Mouse (Mus musculus): Measurements from ENCODE around the gene Arhgef40. TPM values are rescaled to one million over a fixed set of nuclear protein-coding genes. Genes with fewer than 3 reads are reported as not detected.

The Arhgef40 gene
- polyA plus RNA-seq, 1 experiment from 2014 or later: 69.0 TPM

DNA sequence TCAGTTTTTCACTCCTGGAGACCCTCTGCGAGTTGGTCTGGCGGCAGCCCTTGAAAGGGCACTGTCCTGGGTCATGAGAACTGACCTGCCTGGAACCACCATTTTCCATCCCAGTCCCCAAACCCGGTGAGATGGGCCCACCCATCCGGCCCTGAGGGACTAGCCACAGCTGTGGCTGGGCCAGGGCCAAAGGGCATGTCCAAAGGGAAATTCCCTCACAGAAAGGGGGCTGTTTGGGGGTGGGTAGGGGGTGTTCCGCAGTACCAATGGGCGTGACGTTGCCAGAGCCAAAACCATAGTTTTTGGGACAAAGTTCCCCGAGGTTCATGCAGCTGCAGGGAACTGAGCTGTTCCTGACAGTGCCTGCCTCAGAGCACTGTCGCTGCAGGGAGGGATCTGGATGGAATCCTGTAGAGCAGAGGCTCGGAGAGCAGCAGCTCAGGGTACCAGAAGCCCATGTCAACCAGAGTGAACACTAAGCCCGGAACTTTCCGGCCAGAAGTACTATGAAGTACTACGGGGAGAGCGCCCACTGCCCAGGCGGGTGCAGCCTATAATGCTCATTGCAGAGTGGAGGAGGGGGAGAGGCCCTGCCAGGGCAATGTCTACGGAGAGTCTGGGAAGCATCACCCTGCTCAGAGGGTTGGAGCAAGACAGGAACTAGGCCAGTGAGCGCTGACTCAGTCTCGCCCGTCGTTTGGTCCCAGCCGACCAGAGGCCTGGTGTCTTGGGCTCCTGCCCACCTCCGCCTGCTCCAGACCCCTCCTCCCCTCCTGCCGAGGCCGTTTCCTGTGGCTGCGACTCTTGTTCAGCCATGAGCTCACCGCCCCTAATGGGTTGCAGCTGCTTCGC, 1.0 kb downstream of the Arhgef40 start:
- Histone ChIP-seq H3K9ac (peak overlapping the region; percentile 83), H3K36me3 (peaks cover 32% of the 10 kb centered on the region), H3K27ac (replicated peaks) (peak overlapping the region; percentile 90), H3K27me3 (no peaks in the 10 kb centered on the region), H3K4me1 (replicated peaks) (peaks cover 46% of the 10 kb centered on the region), H3K4me2 (peak overlapping the region; percentile 82), H3K4me3 (peak overlapping the region; percentile 74), H3K9me3 (no peaks in the 10 kb centered on the region)
- peak; percentile 51 for ATAC-seq (ENCODE audit: low read depth)
- 0% methylated on average over 26 of the region's 27 CpGs for WGBS

DNA sequence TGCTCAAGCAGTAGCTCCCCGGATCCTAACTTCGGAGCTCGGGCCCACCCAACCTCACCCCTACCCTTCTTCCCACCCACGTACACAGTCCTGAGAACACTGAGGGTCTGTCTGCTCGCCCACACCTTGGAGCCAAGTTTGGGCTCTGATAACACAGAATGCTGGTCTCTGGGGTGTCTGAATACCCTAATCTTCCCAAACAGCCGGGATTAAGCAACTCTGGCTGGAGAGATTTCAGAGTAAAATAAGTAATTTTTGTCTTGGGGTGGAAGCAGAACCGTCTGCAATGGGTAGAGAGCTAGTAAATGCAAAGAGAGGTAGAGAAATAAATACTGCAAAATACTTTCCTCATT, 1.6 kb downstream of the Arhgef40 start:
- 5% methylated on average over 7 of the region's 7 CpGs for WGBS
- H3K9ac ChIP-seq: peak overlapping the region; percentile 83
- H3K27me3 ChIP-seq: no peaks in the 10 kb centered on the region
- H3K4me2 ChIP-seq: peak overlapping the region; percentile 82
- peaks cover 38% of the 10 kb centered on the region for H3K36me3 ChIP-seq
- peak overlapping the region; percentile 74 for H3K4me3 ChIP-seq
- peaks cover 46% of the 10 kb centered on the region for H3K4me1 ChIP-seq (replicated peaks)
- no peaks in the 10 kb centered on the region for H3K9me3 ChIP-seq
- H3K27ac ChIP-seq (replicated peaks): peak overlapping the region; percentile 90
- ATAC-seq (ENCODE audit: low read depth): no peak

DNA sequence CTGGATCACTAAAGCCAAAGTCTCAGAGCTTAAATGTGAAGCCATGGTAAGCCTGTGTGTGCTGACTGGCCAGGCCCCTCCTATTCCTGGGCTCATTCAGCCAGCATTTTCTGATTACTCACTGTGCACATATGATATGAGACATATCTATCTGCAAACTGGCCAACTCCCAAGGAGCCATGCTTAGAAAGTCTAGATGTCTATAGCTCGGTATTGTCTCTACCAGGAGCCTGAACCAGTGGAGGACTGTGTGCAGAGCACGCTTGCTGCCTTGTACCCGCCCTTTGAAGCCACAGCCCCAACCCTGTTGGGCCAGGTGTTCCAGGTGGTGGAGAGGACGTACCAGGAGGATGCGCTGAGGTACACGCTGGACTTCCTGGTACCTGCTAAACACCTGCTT, 2.7 kb downstream of the Arhgef40 start:
- peaks cover 49% of the 10 kb centered on the region for H3K36me3 ChIP-seq
- no peak for ATAC-seq (ENCODE audit: low read depth)
- H3K4me1 ChIP-seq (replicated peaks): peaks cover 46% of the 10 kb centered on the region
- 97% methylated on average over 6 of the region's 6 CpGs for WGBS
- H3K9ac ChIP-seq: no peak overlapping the region
- no peaks in the 10 kb centered on the region for H3K27me3 ChIP-seq
- peak overlapping the region; percentile 82; the same call in 1 of the 2 replicates for H3K4me2 ChIP-seq
- no peaks in the 10 kb centered on the region for H3K9me3 ChIP-seq
- no peak overlapping the region for H3K4me3 ChIP-seq
- H3K27ac ChIP-seq (replicated peaks): no peak overlapping the region

DNA sequence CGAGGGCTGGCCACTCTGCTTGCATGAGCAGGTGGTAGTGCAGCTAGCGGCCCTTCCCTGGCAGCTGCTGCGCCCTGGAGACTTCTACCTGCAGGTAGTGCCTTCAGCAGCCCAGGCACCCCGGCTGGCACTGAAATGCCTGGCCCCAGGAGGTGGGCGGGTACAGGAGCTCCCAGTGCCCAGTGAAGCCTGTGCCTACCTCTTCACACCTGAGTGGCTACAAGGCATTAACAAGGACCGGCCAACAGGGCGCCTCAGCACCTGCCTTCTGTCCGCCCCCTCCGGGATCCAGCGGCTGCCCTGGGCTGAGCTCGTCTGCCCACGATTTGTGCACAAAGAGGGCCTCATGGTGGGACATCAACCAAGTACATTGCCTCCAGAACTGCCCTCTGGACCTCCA, 4.2 kb downstream of the Arhgef40 start:
- no peaks in the 10 kb centered on the region for H3K9me3 ChIP-seq
- no peak overlapping the region for H3K4me2 ChIP-seq
- 81% methylated on average over 12 of the region's 12 CpGs for WGBS
- H3K27ac ChIP-seq (replicated peaks): no peak overlapping the region
- H3K4me1 ChIP-seq (replicated peaks): peaks cover 41% of the 10 kb centered on the region
- peak overlapping the region; percentile 31 for H3K9ac ChIP-seq
- H3K27me3 ChIP-seq: no peaks in the 10 kb centered on the region
- no peak for ATAC-seq (ENCODE audit: low read depth)
- H3K36me3 ChIP-seq: peaks cover 62% of the 10 kb centered on the region
- H3K4me3 ChIP-seq: no peak overlapping the region

DNA sequence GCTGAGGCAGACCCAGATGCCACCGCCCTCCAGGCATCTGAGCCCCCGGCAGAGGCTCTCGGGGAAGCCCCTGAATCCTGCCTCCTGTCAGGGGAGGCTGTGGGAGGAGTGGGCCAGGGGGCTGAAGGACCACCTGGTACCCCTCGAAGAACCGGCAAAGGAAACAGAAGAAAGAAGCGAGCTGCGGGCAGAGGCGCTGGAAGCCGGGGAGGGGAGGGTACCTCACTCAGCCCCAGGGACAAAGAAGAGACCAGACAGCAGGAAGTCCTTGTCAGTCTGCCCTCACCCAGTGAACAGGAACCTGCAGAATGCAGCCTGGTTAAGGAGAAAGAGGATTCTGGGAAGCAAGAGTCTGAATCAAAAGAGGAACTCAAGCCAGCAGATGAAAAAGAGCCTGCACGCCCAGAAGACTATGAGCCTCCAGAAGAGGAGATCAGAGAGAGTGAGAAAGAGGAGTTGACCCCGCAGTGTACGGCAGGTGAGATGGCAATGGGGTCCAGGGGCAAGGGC, 5.0 kb downstream of the Arhgef40 start:
- WGBS: 74% methylated on average over 12 of the region's 12 CpGs
- Histone ChIP-seq H3K27ac (replicated peaks) (no peak overlapping the region), H3K9ac (peak overlapping the region; percentile 31), H3K4me2 (no peak overlapping the region), H3K4me1 (replicated peaks) (peaks cover 34% of the 10 kb centered on the region), H3K9me3 (no peaks in the 10 kb centered on the region), H3K36me3 (peaks cover 70% of the 10 kb centered on the region), H3K4me3 (no peak overlapping the region), H3K27me3 (no peaks in the 10 kb centered on the region)
- ATAC-seq (ENCODE audit: low read depth): no peak

DNA sequence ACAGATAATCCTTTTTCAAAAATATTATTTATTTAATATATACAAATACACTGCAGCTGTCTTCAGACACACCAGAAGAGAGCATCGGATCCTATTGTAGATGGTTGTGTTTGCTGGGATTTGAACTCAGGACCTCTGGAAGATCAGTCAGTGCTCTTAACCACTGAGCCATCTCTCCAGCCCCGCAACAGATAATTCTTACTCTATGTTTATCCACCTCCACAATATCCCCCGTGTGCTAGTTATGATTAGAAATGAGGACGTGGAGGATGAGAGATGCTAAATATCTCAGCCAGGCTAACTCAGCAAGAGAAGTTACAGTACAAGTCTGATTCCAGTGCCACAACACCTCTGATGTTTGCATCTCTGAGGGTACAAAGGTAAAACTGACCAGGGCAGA, 9.9 kb downstream of the Arhgef40 start:
- no peak overlapping the region for H3K9ac ChIP-seq
- 91% methylated on average over 4 of the region's 4 CpGs for WGBS
- H3K27me3 ChIP-seq: no peaks in the 10 kb centered on the region
- no peak overlapping the region for H3K27ac ChIP-seq (replicated peaks)
- H3K9me3 ChIP-seq: no peaks in the 10 kb centered on the region
- H3K36me3 ChIP-seq: peaks cover 96% of the 10 kb centered on the region
- H3K4me1 ChIP-seq (replicated peaks): peaks cover under 1% of the 10 kb centered on the region; the same call in 1 of the 2 replicates
- H3K4me3 ChIP-seq: no peak overlapping the region
- no peak for ATAC-seq (ENCODE audit: low read depth)
- no peak overlapping the region for H3K4me2 ChIP-seq

DNA sequence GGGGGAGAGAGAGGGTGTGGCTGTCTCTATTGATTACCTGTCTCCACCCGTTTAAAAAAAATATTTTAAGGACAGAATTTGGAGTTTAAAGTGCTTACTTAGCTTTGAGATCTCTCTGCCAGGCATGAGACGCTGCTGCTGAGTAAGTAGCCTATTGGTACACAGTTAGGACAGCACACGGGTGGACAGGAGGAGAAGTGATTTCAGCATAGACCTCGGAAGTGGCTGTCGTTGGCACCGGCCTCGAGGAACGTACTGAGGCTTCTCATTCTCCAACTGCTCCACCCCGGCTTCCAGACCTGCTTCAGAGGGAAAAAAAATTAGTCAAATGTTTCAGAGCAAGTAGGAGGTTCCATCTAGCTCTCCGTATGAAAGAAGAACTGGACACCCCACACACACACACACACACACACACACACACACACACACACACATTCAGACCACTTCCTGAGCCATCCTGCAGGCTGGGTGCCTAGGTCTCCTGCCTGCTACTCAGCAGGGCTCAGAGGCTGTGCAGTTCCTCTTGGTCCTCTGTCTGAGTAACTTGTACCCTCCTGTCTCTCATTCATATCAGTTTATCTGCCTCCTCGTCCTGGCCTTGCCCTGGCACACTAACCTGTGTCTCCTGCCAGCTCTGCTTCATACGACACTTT, 10.8 kb downstream of the Arhgef40 start:
- Histone ChIP-seq H3K27me3 (no peaks in the 10 kb centered on the region), H3K9ac (no peak overlapping the region), H3K36me3 (peaks cover 96% of the 10 kb centered on the region), H3K4me1 (replicated peaks) (no peaks in the 10 kb centered on the region), H3K4me3 (no peak overlapping the region), H3K4me2 (no peak overlapping the region), H3K27ac (replicated peaks) (no peak overlapping the region), H3K9me3 (no peaks in the 10 kb centered on the region)
- no peak for ATAC-seq (ENCODE audit: low read depth)
- WGBS: 84% methylated on average over 12 of the region's 12 CpGs

DNA sequence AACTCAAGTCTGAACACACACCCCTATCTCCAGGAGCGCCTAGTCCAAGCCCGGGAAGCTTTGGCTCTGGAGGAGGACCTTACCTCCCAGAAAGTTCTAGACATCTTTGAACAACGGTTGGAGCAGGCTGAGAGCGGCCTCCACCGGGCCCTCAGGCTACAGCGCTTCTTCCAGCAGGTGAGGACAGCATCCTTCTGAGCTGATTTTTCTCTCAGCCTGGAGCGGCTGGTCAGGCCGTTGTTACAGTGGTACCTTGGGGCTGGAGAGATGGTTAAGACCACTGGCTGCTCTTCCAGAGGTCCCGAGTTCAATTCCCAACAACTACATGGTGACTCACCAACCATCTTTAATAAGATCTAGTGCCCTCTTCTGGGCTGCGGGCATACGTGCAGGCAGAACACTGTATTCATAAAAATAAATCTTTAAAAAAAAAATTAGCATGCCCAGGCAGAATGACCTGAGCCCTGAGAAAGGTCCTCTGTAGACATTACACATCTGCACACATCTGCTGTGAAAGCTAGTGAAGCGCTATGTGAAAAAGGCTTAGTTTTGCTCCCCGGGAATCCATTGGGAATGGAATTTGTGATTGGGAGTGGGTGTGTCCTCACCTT, 11.8 kb downstream of the Arhgef40 start:
- H3K9me3 ChIP-seq: no peaks in the 10 kb centered on the region
- 89% methylated on average over 13 of the region's 13 CpGs for WGBS
- H3K4me1 ChIP-seq (replicated peaks): no peaks in the 10 kb centered on the region
- no peak overlapping the region for H3K4me2 ChIP-seq
- H3K27ac ChIP-seq (replicated peaks): no peak overlapping the region
- no peak overlapping the region for H3K9ac ChIP-seq
- no peak overlapping the region for H3K4me3 ChIP-seq
- H3K27me3 ChIP-seq: no peaks in the 10 kb centered on the region
- H3K36me3 ChIP-seq: peaks cover 94% of the 10 kb centered on the region
- ATAC-seq (ENCODE audit: low read depth): no peak

DNA sequence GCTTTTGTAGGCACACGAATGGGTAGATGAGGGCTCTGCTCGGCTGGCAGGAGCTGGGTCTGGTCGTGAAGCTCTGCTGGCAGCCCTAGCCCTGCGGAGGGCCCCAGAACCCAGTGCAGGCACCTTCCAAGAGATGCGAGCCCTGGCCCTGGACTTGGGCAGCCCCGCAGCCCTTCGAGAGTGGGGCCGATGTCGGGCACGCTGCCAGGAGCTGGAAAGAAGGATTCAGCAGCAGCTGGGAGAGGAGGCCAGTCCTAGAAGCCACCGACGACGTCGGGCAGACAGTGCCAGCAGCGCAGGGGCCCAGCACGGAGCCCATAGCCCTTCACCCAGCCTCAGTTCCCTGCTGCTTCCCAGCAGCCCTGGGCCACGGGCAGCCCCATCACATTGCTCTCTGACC, 12.3 kb downstream of the Arhgef40 start:
- H3K9me3 ChIP-seq: no peaks in the 10 kb centered on the region
- H3K4me3 ChIP-seq: no peak overlapping the region
- no peak overlapping the region for H3K27ac ChIP-seq (replicated peaks)
- H3K4me2 ChIP-seq: no peak overlapping the region
- H3K27me3 ChIP-seq: no peaks in the 10 kb centered on the region
- peaks cover 92% of the 10 kb centered on the region for H3K36me3 ChIP-seq
- 72% methylated on average over 17 of the region's 17 CpGs for WGBS
- ATAC-seq (ENCODE audit: low read depth): no peak
- no peak overlapping the region for H3K9ac ChIP-seq
- no peaks in the 10 kb centered on the region for H3K4me1 ChIP-seq (replicated peaks)

DNA sequence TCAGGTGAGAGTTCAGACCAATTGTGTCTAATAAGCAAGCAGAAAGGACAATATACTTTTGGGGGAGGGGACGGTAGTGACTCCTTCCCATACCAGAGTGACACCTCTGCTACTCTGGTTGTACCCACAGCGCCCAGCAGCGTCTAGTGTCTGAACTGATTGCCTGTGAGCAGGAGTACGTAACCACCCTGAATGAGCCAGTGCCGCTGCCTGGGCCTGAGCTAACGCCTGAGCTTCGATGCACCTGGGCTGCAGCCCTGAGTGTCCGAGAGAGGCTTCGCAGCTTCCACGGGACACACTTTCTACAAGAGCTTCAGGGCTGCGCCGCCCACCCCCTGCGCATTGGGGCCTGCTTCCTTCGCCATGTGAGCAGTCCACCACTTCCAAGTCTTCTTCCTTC, 13.0 kb downstream of the Arhgef40 start:
- 92% methylated on average over 14 of the region's 14 CpGs for WGBS

DNA sequence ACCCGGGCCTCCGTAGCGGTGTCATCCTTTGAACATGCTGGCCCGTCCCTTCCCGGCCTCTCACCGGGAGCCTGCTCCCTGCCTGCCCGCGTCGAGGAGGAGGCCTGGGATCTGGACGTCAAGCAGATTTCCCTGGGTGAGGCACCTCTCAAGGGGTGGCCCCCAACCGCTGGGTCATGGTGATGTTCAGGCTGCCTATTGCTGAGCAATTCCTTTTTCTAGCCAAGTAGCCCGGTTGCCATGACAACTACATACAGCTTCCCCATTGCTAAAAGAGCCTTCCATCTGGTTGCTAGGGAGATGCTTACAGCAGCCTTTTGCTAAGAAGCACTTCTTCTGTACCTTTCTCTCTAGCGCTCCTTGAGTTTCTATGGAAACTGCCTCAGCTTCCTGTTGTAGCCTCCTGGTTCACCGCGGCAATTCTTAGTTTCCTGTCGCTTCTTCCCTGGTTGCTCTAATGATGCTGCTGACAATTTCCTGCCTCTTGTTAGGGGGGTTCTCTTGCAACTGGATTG, 19.5 kb downstream of the Arhgef40 start:
- Histone ChIP-seq H3K4me1 (replicated peaks) (peaks cover 54% of the 10 kb centered on the region), H3K36me3 (peaks cover 86% of the 10 kb centered on the region), H3K9me3 (no peaks in the 10 kb centered on the region), H3K9ac (peak overlapping the region; percentile 60), H3K4me2 (peak overlapping the region; percentile 45), H3K4me3 (peak overlapping the region; percentile 15; the same call in 1 of the 2 replicates), H3K27me3 (no peaks in the 10 kb centered on the region), H3K27ac (replicated peaks) (peak overlapping the region; percentile 85)
- peak; percentile 83 for ATAC-seq (ENCODE audit: low read depth)
- WGBS: 13% methylated on average over 16 of the region's 16 CpGs

More for the DNA sequence above, 13.0 kb downstream of the Arhgef40 start:
- ATAC-seq (ENCODE audit: low read depth): no peak
- H3K27me3 ChIP-seq: no peaks in the 10 kb centered on the region
- H3K9ac ChIP-seq: no peak overlapping the region
- no peak overlapping the region for H3K27ac ChIP-seq (replicated peaks)
- no peak overlapping the region for H3K4me2 ChIP-seq
- no peaks in the 10 kb centered on the region for H3K4me1 ChIP-seq (replicated peaks)
- no peak overlapping the region for H3K4me3 ChIP-seq
- H3K9me3 ChIP-seq: no peaks in the 10 kb centered on the region
- peaks cover 92% of the 10 kb centered on the region for H3K36me3 ChIP-seq

DNA sequence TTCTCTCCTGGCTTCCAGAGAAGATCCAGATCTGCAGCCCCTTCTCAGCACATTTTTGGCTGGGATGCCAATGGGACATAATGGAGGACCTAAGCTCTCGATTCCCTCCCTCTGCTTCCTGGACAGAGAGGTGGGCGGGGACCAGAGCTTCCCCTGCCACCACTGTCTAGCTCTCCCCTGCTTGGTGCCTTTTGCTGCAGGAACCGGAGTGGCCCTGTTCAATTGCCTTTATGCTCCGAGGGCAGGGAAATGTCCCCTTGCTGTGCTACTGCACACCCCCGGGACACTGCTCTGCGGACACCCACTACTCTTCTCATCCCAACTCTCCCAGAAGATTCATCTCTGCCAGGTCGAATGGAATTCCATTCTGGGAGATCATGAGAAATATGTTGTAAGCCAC, 20.6 kb downstream of the Arhgef40 start:
- Histone ChIP-seq H3K4me2 (no peak overlapping the region), H3K4me1 (replicated peaks) (peaks cover 65% of the 10 kb centered on the region)
- 65% methylated on average over 7 of the region's 7 CpGs for WGBS

More for the DNA sequence above, 20.6 kb downstream of the Arhgef40 start:
- peak overlapping the region; percentile 51 for H3K9ac ChIP-seq
- H3K27me3 ChIP-seq: no peaks in the 10 kb centered on the region
- H3K27ac ChIP-seq (replicated peaks): peak overlapping the region; percentile 85
- H3K36me3 ChIP-seq: peaks cover 82% of the 10 kb centered on the region
- ATAC-seq (ENCODE audit: low read depth): no peak
- no peak overlapping the region for H3K4me3 ChIP-seq
- H3K9me3 ChIP-seq: no peaks in the 10 kb centered on the region

Measured in neural tube, embryonic 13.5 days (tissue).